Mouse (Mus musculus) bone marrow macrophage, adult 2 months (primary cell): ENCODE measurements around the gene Man2a1. TPM values are rescaled to one million over a fixed set of nuclear protein-coding genes. Genes with fewer than 3 reads are reported as not detected.

Experiments used
- H3K27ac ChIP-seq: 2 replicates; pipeline ENCODE4 v1.5.1; 2012; ENCODE audit warnings: low read depth, low read length; ENCODE audit not compliant: insufficient read depth
- H3K4me1 ChIP-seq: 2 replicates; pipeline ENCODE4 v1.6.1; 2012; ENCODE audit warnings: low read length; ENCODE audit not compliant: control insufficient read depth, insufficient read depth
- H3K4me3 ChIP-seq: 2 replicates; pipeline ENCODE4 v1.5.1; 2012; ENCODE audit warnings: mild to moderate bottlenecking, low read length, moderate library complexity; ENCODE audit not compliant: insufficient read depth
- CTCF ChIP-seq: IDR thresholded peaks from 2 replicates; pipeline ENCODE4 v1.5.1; 2012; ENCODE audit warnings: low read depth, mild to moderate bottlenecking, low read length, moderate library complexity
- POLR2A ChIP-seq: IDR thresholded peaks from 2 replicates; pipeline ENCODE4 v1.6.1; 2012; ENCODE audit warnings: mild to moderate bottlenecking, low read depth, low read length, borderline replicate concordance
- polyA plus RNA-seq: library from polyadenylated mRNA; stranded (reverse); fragments of >200 nt; gene quantifications from 2 replicates; pipeline ENCODE4 v1.2.4, GENCODE M21; 2012; ENCODE audit not compliant: missing spikeins, insufficient read depth, insufficient read length

The Man2a1 gene
- polyA plus RNA-seq, 1 experiment: 42.3 TPM

DNA sequence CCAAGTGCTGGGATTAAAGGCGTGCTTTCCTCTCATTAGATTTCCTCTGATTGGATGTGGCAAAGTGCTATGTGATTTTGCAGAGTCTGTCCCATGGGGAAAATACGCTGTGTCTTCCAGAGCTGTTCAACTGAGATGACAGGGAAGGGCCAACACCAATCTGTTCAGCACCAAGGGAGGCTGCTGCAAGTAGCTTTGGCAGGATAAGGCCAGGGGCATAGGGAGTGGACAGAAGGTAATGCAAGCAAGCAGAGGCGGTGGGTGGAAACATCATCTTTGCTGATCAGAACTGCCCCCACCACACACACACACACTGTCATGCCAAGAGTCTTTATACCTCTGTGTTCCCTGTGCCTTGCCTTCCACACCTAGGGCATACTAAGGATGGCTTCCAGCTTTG lies 124.7 kb downstream of the Man2a1 start:
- TF ChIP-seq CTCF: no peak
- H3K27ac ChIP-seq: no peak overlapping the region
- H3K4me3 ChIP-seq: no peak overlapping the region
- peaks cover 11% of the 10 kb centered on the region for H3K4me1 ChIP-seq

DNA sequence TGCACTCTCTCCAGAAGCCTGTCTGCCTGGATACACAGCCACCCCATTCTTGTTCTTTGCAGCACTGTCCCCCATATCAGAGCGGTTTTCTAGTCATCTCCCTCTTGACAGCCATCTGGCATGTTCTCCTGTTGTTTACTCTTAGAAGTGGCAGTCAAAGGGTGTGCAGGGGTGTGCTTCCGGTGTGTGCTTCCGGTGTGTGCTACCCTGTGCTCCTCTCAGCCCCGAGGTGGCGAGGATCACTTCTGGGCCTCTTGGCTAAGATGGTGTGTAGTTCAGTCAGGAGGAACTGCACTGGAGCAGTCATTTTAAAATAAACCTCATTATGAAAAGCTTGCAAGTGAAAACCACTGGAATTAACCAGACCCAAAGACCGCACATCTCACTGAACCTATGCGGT lies 125.5 kb downstream of the Man2a1 start:
- Histone ChIP-seq H3K4me1 (peaks cover 6% of the 10 kb centered on the region), H3K27ac (no peak overlapping the region), H3K4me3 (no peak overlapping the region)
- no peak for TF ChIP-seq POLR2A
- no peak for TF ChIP-seq CTCF

DNA sequence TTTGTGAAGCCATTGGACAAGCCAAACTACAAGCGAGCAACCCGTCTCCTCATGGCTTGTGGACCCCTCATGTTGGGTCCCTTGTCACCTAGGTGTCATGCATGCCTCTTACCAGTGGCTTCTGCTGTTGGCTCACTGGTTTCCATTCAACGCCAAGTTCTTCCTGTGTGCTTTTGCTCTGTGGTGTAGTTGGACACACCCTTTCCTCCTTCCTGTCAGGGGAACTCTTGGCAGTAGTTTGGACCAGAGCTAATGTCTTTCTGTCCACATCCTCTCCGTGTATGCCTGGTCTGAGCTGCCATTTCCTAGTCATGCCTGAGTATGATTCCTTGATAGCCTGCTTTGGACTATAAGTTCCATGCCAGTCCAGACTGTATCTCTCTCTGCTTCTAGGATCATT lies 135.0 kb downstream of the Man2a1 start:
- Histone ChIP-seq H3K27ac (no peak overlapping the region), H3K4me1 (0 out of 2 replicates have a peak, but pooled peaks cover 2% of the 10 kb centered on the region), H3K4me3 (no peak overlapping the region)
- TF ChIP-seq CTCF: no peak
- TF ChIP-seq POLR2A: no peak

DNA sequence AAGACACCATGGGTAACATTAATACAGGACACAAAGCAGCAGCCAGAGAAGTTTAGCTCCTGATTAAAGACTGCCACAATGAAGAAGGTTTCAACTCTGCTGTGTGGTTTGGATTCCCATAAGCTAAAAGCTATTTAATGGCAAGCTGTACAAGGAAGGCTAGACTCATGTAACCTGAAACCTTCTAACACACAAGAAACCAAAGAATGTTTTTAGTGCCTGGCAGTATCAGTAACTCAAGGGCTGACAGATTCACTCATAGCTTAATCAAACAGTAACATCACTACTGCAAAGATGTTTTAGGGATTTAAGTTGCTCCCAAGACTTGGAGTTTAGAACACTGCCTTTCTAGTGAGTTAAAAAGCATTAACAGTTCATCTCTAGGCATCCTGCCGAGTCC lies 137.4 kb downstream of the Man2a1 start:
- TF ChIP-seq CTCF (no peak), POLR2A (no peak)
- H3K27ac ChIP-seq: no peak overlapping the region
- H3K4me1 ChIP-seq: 0 out of 2 replicates have a peak, but pooled peaks cover 2% of the 10 kb centered on the region
- H3K4me3 ChIP-seq: no peak overlapping the region

DNA sequence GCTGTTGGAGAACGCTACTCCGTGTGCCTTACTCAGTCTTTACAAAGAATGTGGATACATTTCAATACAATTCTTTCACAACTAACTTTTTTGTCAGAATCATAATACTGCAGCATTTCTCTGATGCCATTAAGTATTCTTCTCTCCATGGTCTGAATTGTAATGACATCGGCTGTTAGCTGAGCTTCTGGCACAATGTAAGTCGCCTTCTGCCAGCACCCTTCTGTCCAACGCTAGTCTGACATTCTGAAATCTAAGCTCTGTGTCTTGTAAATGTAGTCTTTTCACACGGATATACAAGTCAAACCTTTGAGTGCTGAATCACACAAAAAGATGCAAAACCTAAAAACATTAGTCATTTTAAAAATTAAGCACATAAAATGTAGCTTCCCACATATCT lies 138.6 kb downstream of the Man2a1 start:
- no peak overlapping the region for H3K27ac ChIP-seq
- no peak for TF ChIP-seq CTCF
- no peak for TF ChIP-seq POLR2A
- 0 out of 2 replicates have a peak, but pooled peaks cover 2% of the 10 kb centered on the region for H3K4me1 ChIP-seq
- no peak overlapping the region for H3K4me3 ChIP-seq

DNA sequence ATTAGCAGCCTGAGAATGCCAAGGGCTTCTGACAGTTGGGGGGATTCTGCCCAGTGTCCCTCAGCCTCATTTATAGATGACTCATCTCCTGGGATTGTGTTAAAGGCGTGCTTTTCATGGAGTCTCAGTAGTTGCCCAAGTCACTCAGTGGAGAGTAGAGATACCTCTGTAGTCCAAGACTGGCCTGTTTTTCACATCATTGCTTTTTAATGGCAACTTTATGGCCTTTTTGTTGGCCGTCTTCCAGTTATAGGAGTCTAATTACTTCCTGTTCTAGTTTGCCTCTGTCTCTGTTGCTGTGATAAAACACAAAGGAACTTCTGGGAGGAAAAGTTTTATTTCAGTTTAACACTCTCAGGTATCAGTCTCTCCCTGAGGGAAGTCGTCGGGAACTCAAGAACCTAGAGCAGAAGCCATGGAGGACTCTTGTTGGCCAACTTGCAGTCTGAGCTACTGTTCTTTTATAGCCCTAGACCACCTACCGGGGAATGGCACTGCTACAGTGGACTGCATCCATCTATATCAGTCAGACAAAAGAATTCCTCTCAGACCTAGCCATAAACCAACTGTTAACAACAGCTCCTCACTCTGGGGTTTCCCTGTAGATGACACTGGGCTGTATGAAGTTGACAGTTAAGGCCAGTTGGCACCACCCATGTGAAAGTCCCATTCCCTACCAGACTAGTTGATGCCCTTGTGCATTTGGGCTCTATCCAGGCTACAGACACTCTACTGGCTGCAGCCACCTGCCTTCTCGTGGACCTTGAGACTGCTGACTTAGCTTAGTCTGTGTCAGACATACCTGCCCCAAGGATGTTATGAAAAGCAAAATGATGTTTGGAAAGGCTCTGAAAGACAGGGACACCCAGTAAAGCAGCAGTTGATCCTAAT lies 142.4 kb downstream of the Man2a1 start:
- TF ChIP-seq POLR2A (no peak), CTCF (no peak)
- Histone ChIP-seq H3K4me3 (no peak overlapping the region), H3K4me1 (no peaks in the 10 kb centered on the region), H3K27ac (no peak overlapping the region)

DNA sequence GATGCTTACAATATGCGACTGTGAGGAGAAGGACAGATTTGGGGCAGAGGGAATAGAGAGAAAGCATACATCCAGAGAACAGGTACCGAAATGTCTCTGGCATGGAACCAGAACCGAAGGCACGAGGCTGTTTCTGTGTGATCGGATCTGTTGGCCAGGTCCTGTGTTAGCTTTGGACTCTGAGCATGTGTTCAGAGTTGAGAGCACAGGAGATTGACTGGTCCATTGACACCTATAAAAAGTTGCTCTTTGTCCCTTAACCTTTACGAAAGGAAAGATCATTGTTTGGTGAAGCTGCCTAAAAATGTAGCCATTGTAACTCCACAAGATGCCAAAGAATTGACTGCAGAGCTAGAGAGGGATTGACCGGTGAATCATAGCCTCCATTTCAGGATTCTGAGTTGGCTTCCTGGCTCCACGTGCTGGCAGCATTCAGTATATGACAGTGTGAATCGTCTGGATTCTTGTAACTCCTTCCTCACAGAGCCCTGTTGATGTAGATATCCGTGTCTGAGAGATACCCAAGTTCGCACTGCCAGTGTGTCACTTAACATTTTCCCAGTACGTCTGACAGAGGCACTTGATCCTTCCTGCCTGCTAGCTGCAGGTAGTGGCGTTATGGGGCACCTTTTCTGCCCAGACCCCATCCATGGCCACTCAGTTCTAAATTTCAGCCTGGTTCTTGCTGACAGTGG lies 143.2 kb downstream of the Man2a1 start:
- TF ChIP-seq POLR2A: no peak
- TF ChIP-seq CTCF: no peak
- H3K27ac ChIP-seq: no peak overlapping the region
- no peak overlapping the region for H3K4me3 ChIP-seq
- H3K4me1 ChIP-seq: no peaks in the 10 kb centered on the region

DNA sequence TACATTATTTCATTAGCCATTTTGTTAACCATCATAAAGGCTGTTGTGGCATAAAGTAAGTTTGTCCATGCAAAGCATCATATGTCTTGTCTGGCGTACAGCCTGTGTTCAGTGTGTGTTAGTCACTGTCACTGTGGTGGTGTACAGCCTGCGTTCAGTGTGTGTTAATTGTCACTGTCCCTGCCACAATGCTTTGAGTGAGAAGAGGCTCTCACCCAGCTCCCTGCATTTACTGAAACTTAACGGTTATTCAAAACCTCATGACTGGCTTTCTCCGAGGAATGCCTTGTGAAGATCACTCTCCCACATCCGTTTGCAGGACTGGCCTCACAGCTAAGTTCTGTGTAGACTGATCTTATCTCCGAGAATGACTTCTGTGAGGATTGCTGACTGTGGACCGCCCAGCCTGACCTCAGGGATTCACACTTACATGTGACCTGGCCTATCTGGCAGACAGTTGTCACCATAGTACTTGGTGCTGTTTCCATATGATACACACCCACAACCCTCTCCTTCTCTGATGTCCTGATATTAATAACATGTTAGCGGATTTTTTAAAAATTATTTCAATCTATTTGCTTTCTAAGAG lies 146.2 kb downstream of the Man2a1 start:
- no peak for TF ChIP-seq POLR2A
- TF ChIP-seq CTCF: no peak
- no peak overlapping the region for H3K4me3 ChIP-seq
- H3K27ac ChIP-seq: no peak overlapping the region

DNA sequence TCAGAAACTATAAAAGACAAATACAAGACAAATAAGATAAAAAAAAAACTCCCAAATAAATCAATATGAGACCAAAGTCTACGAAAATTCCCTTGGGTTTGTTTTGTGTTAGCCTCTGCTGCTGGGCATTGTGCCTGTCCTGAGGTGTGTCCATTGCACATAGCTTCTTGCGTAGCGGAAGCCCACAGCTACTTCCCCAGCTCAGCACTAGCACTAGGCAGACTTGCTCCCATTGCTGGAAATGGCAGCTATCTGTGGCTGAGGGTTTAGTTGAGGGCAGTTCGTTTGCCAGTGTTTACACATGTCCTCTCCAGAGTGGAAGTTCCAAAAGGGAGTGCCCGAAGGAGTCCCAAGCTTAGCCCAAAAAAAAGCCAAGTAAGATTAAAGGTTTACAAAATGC lies 146.9 kb downstream of the Man2a1 start:
- Histone ChIP-seq H3K4me3 (no peak overlapping the region), H3K27ac (no peak overlapping the region), H3K4me1 (no peaks in the 10 kb centered on the region)
- TF ChIP-seq POLR2A (no peak), CTCF (no peak)

More for the DNA sequence above, 146.2 kb downstream of the Man2a1 start:
- no peaks in the 10 kb centered on the region for H3K4me1 ChIP-seq

DNA sequence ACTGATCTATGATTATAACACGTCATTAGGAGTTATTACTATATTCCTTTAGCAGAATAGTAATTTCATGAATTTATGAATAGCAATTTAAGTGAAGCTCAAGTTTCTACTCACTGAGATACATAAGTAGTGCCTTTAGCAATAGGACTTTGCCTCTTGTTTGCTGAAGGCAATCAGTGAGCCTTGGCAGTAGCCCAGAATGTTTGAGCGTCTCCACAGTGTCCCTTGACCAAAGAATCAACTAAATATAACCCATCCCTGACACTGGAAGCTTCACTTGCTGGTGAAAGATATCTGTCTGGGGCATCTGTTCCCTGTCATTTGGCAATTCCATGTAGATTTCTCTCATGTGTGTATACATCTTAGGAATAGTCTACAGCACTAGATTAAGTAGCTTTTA lies 147.6 kb downstream of the Man2a1 start:
- Histone ChIP-seq H3K27ac (no peak overlapping the region), H3K4me3 (no peak overlapping the region), H3K4me1 (no peaks in the 10 kb centered on the region)
- no peak for TF ChIP-seq CTCF
- TF ChIP-seq POLR2A: no peak
